Mouse (Mus musculus) embryonic facial prominence, embryonic 13.5 days (tissue): ENCODE results near the gene Gm14525. TPM values are rescaled to one million over a fixed set of nuclear protein-coding genes. Genes with fewer than 3 reads are reported as not detected.
"Not testable (repeated sequence)": the region's sequence is repeated elsewhere in the genome, so short reads cannot be mapped to it uniquely, and the experiment has no call there.

Source experiments
- ATAC-seq: fragments of 200-750 bp; cut with Nextera tagmentation; 2 replicates; pipeline ENCODE4 v1.8.0; 2017; ENCODE audit warnings: low read depth; ENCODE audit not compliant: insufficient number of reproducible peaks, insufficient read depth, low FRiP score, low TSS enrichment
- H3K27ac ChIP-seq: fragments of 300-500 bp; sonication (generic); 2 replicates; pipeline ENCODE4 v1.5.1; 2015; ENCODE audit warnings: moderate library complexity, mild to moderate bottlenecking, inconsistent platforms
- H3K27me3 ChIP-seq: fragments of 300-500 bp; sonication (generic); 2 replicates; pipeline ENCODE4 v1.6.1; 2015; ENCODE audit warnings: mild to moderate bottlenecking, inconsistent platforms
- H3K36me3 ChIP-seq: fragments of 300-500 bp; sonication (generic); 2 replicates; pipeline ENCODE4 v1.6.1; 2015; ENCODE audit warnings: mild to moderate bottlenecking, inconsistent platforms
- H3K4me1 ChIP-seq: fragments of 300-500 bp; sonication (generic); 2 replicates; pipeline ENCODE4 v1.6.1; 2015; ENCODE audit warnings: inconsistent platforms
- H3K4me2 ChIP-seq: fragments of 300-500 bp; sonication (generic); 2 replicates; pipeline ENCODE4 v1.6.1; 2015; ENCODE audit warnings: moderate library complexity, mild to moderate bottlenecking, inconsistent platforms
- H3K4me3 ChIP-seq: fragments of 300-500 bp; sonication (generic); 2 replicates; pipeline ENCODE4 v1.5.1; 2015; ENCODE audit warnings: mild to moderate bottlenecking, inconsistent platforms
- H3K9ac ChIP-seq: fragments of 300-500 bp; sonication (generic); 2 replicates; pipeline ENCODE4 v1.6.1; 2015; ENCODE audit warnings: mild to moderate bottlenecking, inconsistent platforms
- H3K9me3 ChIP-seq: fragments of 300-500 bp; sonication (generic); 2 replicates; pipeline ENCODE4 v1.6.1; 2016; ENCODE audit warnings: inconsistent platforms
- WGBS: fragments of 180-500 bp; shearing (Covaris S2); methylation state at CpG from one replicate; pipeline ENCODE4 v1.1.7; 2015; ENCODE audit warnings: mixed read lengths; 5-methylcytosine and 5-hydroxymethylcytosine counted together
- polyA plus RNA-seq: library from polyadenylated mRNA; unstranded; fragments of >200 nt; fragmentation: Nextera tagmentation; extraction: Ambion mirVana; gene quantifications from 2 replicates; pipeline ENCODE4 v1.2.1, GENCODE M21; 2015

Gene Gm14525
- not detected in 2 replicates for polyA plus RNA-seq

DNA sequence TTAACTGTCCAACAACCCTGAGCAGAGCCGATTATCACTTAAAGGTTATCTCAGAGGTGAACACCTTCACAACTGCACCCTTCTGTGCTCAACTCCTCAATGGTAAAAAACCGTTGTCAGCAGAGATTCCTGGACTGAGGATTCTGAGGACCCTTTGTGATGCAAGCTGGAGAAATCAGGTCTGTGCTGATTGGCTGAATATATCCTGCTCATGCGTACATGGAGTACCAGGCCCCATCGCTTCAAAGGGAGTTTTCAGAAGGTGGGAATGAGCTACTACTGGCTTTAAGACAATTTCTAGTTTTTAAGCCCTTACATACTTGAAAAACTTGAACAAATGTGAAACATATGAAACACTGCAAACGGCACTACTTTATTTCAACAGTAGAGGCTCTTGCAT, at the start of gene Gm14525:
TSS of gene Gm14525 (minus strand) at position 101 of the 400 bp plus-strand sequence.
- 86% methylated on average over 3 of the region's 5 CpGs for WGBS
- not testable (repeated sequence) for ATAC-seq, H3K9me3 ChIP-seq, H3K4me1 ChIP-seq, H3K4me3 ChIP-seq, H3K27me3 ChIP-seq, H3K4me2 ChIP-seq, H3K36me3 ChIP-seq, H3K9ac ChIP-seq, H3K27ac ChIP-seq

Other genes with a start within 250 kb of the Gm14525 start
- not detected in 2 replicates for gene Slx, start 157.1 kb downstream of the Gm14525 start, polyA plus RNA-seq
- gene Gm6121, start 233.1 kb upstream of the Gm14525 start, polyA plus RNA-seq = not detected in 2 replicates